Mouse (Mus musculus): ENCODE measurements around the gene Ubd. TPM values are rescaled to one million over a fixed set of nuclear protein-coding genes. Genes with fewer than 3 reads are reported as not detected.

Ubd gene
- 3.8 TPM in 1 of 2 replicates, not detected in the other for polyA plus RNA-seq (2015; fragmentation: Nextera tagmentation; extraction: Ambion mirVana)

DNA sequence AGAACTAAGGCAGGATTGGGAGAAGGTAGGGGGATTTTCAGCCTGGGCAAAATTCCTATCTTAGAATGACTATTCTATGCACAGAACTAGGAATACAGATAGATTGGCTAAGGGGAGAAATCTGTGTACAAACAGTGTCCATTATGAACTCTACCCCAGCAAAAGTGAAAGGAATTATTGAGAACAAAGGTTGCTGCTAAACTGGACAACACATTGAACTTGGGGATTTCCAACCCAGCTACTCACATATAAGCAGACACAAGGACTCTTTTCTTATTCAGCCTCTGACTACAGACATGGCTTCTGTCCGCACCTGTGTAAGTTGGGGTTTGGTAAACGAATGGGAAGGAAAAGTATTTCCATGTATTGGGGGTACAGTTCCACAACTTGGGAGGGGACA is at the start of gene Ubd:
Gene Ubd, plus strand, starts transcription at position 237 of the 400 bp plus-strand sequence.
- ATAC-seq (ENCODE audit: low FRiP score), result no peak
- no peak within 1 kb of the TSS for H3K27ac ChIP-seq (replicated peaks)
- WGBS, result 93% methylated on average over 2 of the region's 2 CpGs
- peaks cover 22% of the 10 kb centered on the region for H3K27me3 ChIP-seq (replicated peaks)
- H3K4me2 ChIP-seq, result no peak within 1 kb of the TSS
- no peaks in the 10 kb centered on the region for H3K9me3 ChIP-seq (replicated peaks)
- no peak within 1 kb of the TSS for H3K4me3 ChIP-seq (replicated peaks)
- peaks cover 16% of the 10 kb centered on the region for H3K4me1 ChIP-seq
- no peak within 1 kb of the TSS for H3K9ac ChIP-seq (replicated peaks)
- no peaks in the 10 kb centered on the region for H3K36me3 ChIP-seq

GRCm38 (mm10) chr17:37161394-37161793 is 32.3 kb upstream of the Ubd start, which contains the start of gene Olfr93:
Olfr93 (minus strand) TSS chr17:37161494.
- no peak within 1 kb of the TSS for H3K4me3 ChIP-seq (replicated peaks)
- ATAC-seq (ENCODE audit: low FRiP score), result no peak
- H3K4me1 ChIP-seq, result no peaks in the 10 kb centered on the region
- H3K9me3 ChIP-seq (replicated peaks), result no peaks in the 10 kb centered on the region
- H3K27ac ChIP-seq (replicated peaks), result no peak within 1 kb of the TSS
- H3K27me3 ChIP-seq (replicated peaks), result no peaks in the 10 kb centered on the region
- no peak within 1 kb of the TSS for H3K9ac ChIP-seq (replicated peaks)
- H3K36me3 ChIP-seq, result no peaks in the 10 kb centered on the region
- H3K4me2 ChIP-seq, result no peak within 1 kb of the TSS

GRCm38 (mm10) chr17:37185474-37185873 is 8.2 kb upstream of the Ubd start:
- no peak overlapping the region for H3K4me2 ChIP-seq
- no peaks in the 10 kb centered on the region for H3K27me3 ChIP-seq (replicated peaks)
- no peak for ATAC-seq (ENCODE audit: low FRiP score)
- no peaks in the 10 kb centered on the region for H3K36me3 ChIP-seq
- H3K4me3 ChIP-seq (replicated peaks), result no peak overlapping the region
- H3K4me1 ChIP-seq, result no peaks in the 10 kb centered on the region
- WGBS, result 51% methylated on average over 6 of the region's 6 CpGs
- no peak overlapping the region for H3K27ac ChIP-seq (replicated peaks)
- H3K9me3 ChIP-seq (replicated peaks), result no peaks in the 10 kb centered on the region
- H3K9ac ChIP-seq (replicated peaks), result no peak overlapping the region

DNA sequence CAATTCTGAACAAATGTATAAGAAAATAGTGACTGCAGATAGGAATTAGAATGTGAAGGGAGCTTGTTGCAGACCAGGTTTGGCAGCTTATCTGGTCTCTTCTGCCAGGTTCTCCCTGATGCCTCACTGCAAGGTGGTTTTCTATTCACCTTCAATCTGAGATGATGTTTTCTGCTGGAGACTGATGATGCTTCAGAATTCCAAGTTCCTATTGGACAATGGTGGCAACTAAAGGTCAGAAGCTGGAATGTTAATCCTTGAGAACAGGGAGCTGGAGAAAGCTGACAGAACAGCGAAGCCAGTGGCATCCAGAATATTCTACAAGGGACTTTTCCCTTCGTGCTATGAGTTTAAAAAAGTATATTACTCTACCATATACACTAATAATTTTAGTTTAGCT is 3.0 kb upstream of the Ubd start:
- ATAC-seq (ENCODE audit: low FRiP score), result no peak
- H3K27me3 ChIP-seq (replicated peaks), result peaks cover 6% of the 10 kb centered on the region
- H3K4me3 ChIP-seq (replicated peaks), result no peak overlapping the region
- H3K4me1 ChIP-seq, result no peaks in the 10 kb centered on the region
- 66% methylated on average over 2 of the region's 2 CpGs for WGBS
- H3K4me2 ChIP-seq, result no peak overlapping the region
- no peaks in the 10 kb centered on the region for H3K9me3 ChIP-seq (replicated peaks)
- no peak overlapping the region for H3K9ac ChIP-seq (replicated peaks)
- no peaks in the 10 kb centered on the region for H3K36me3 ChIP-seq
- no peak overlapping the region for H3K27ac ChIP-seq (replicated peaks)

DNA sequence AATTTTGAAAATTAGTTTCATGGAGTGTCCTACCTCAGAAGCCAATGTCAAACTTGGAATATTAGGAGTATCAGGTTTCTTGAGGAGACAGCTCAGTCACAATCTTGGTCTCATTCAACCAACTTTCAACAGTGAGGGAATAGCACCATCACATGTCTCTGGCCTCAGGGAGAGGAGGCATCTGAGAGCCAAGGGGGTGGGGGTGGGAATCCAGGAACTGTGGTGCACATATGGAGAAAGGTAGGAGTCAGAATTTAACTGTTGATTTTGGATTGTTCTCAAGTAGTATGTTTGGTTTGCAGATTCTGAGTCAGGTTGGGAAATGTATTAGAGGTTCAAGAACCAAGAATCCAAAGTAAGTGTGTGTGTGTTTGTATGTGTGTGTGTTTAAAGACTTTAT is 660 bp upstream of the Ubd start:
- Histone ChIP-seq H3K4me1 (peaks cover 15% of the 10 kb centered on the region), H3K4me2 (no peak overlapping the region), H3K9me3 (replicated peaks) (no peaks in the 10 kb centered on the region), H3K4me3 (replicated peaks) (no peak overlapping the region), H3K27me3 (replicated peaks) (peaks cover 16% of the 10 kb centered on the region), H3K27ac (replicated peaks) (no peak overlapping the region), H3K9ac (replicated peaks) (no peak overlapping the region), H3K36me3 (no peaks in the 10 kb centered on the region)
- no peak for ATAC-seq (ENCODE audit: low FRiP score)

- Histone ChIP-seq H3K9ac (replicated peaks) (no peak overlapping the region), H3K27me3 (replicated peaks) (peaks cover 28% of the 10 kb centered on the region), H3K4me2 (no peak overlapping the region), H3K9me3 (replicated peaks) (no peaks in the 10 kb centered on the region), H3K36me3 (no peaks in the 10 kb centered on the region), H3K27ac (replicated peaks) (no peak overlapping the region), H3K4me1 (peaks cover 16% of the 10 kb centered on the region), H3K4me3 (replicated peaks) (no peak overlapping the region)
- no peak for ATAC-seq (ENCODE audit: low FRiP score)
- WGBS, result 91% methylated on average over 5 of the region's 5 CpGs
Measured at GRCm38 (mm10) chr17:37194782-37195181, 1.1 kb downstream of the Ubd start.

DNA sequence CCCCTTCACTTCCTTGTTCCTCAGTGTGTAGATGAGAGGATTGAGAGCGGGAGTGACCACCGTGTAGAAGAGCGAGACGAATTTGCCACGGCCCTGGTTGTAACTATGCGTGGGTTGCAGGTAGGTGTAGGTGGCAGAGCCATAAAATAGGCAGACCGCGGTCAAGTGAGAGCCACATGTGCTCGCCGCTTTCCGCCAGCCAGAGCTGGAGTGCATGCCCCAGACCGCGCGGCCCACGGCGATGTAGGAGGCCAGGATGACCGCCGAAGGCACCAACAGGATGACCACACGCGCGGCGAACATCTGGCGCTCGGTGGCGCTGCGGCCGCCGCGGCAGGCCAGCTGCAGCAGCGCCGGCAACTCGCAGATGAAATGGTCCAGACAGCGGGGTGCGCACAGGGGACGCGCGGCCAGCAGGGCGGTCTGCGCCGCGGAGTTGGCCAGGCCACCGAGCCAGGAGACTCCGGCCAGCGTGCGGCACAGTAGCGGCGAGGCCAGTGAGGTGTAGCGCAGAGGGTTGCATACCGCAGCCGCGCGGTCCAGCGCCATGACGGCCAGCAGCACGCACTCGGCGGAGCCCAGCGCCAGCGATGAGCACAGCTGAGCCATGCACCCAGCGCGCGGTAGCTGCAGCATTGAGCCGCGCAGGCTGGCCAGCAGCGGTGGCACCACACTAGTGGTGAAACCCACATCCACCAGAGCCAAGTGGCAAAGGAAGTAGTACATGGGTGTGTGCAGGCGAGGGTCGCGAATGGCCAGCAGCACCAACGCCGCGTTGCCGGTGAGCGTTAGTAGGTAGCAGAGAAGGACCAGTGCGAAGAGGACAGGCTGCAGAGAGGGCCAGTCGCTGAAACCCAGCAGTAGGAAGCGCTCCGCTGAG is 3.4 kb downstream of the Ubd start:
- Histone ChIP-seq H3K4me1 (peaks cover 16% of the 10 kb centered on the region), H3K36me3 (no peaks in the 10 kb centered on the region), H3K4me2 (peak overlapping the region; percentile 71), H3K9ac (replicated peaks) (peak overlapping the region; percentile 57), H3K4me3 (replicated peaks) (peak overlapping the region; percentile 50), H3K27ac (replicated peaks) (peak overlapping the region; percentile 74), H3K27me3 (replicated peaks) (peaks cover 28% of the 10 kb centered on the region), H3K9me3 (replicated peaks) (no peaks in the 10 kb centered on the region)
- ATAC-seq (ENCODE audit: low FRiP score), result peak; percentile 94
- under 1% methylated on average over 77 of the region's 77 CpGs for WGBS

GRCm38 (mm10) chr17:37200894-37201293 is 7.2 kb downstream of the Ubd start, which contains the start of gene Olfr94:
Olfr94 (minus strand) TSS chr17:37200994.
- H3K9ac ChIP-seq (replicated peaks), result no peak within 1 kb of the TSS
- H3K4me2 ChIP-seq, result no peak within 1 kb of the TSS
- H3K27ac ChIP-seq (replicated peaks), result no peak within 1 kb of the TSS
- no peak within 1 kb of the TSS for H3K4me3 ChIP-seq (replicated peaks)
- 77% methylated on average over 2 of the region's 2 CpGs for WGBS
- peaks cover 16% of the 10 kb centered on the region for H3K4me1 ChIP-seq
- no peak for ATAC-seq (ENCODE audit: low FRiP score)
- H3K27me3 ChIP-seq (replicated peaks), result peaks cover 21% of the 10 kb centered on the region
- H3K9me3 ChIP-seq (replicated peaks), result no peaks in the 10 kb centered on the region
- H3K36me3 ChIP-seq, result no peaks in the 10 kb centered on the region

- WGBS, result 0% methylated on average over 4 of the region's 4 CpGs
- H3K27me3 ChIP-seq (replicated peaks), result peaks cover 8% of the 10 kb centered on the region; the same call in 1 of the 2 replicates
Measured at GRCm38 (mm10) chr17:37203206-37203916, 9.7 kb downstream of the Ubd start.

GRCm38 (mm10) chr17:37203917-37204236 is 10.2 kb downstream of the Ubd start:
- Histone ChIP-seq H3K9me3 (replicated peaks) (no peaks in the 10 kb centered on the region), H3K27ac (replicated peaks) (no peak overlapping the region)

More at GRCm38 (mm10) chr17:37203206-37203916, 9.7 kb downstream of the Ubd start:
- no peak overlapping the region for H3K4me3 ChIP-seq (replicated peaks)
- H3K9ac ChIP-seq (replicated peaks), result no peak overlapping the region
- H3K9me3 ChIP-seq (replicated peaks), result no peaks in the 10 kb centered on the region
- no peaks in the 10 kb centered on the region for H3K4me1 ChIP-seq
- ATAC-seq (ENCODE audit: low FRiP score), result peak; percentile 85
- no peak overlapping the region for H3K4me2 ChIP-seq
- no peak overlapping the region for H3K27ac ChIP-seq (replicated peaks)
- no peaks in the 10 kb centered on the region for H3K36me3 ChIP-seq

GRCm38 (mm10) chr17:37210884-37211768 is 17.4 kb downstream of the Ubd start:
- 21% methylated on average over 40 of the region's 40 CpGs for WGBS
- peak; percentile 91 for ATAC-seq (ENCODE audit: low FRiP score)

More at GRCm38 (mm10) chr17:37203917-37204236, 10.2 kb downstream of the Ubd start:
- Histone ChIP-seq H3K36me3 (no peaks in the 10 kb centered on the region), H3K4me3 (replicated peaks) (no peak overlapping the region), H3K4me2 (no peak overlapping the region), H3K9ac (replicated peaks) (no peak overlapping the region), H3K27me3 (replicated peaks) (peaks cover 3% of the 10 kb centered on the region; the same call in 1 of the 2 replicates), H3K4me1 (no peaks in the 10 kb centered on the region)
- peak; percentile 45 for ATAC-seq (ENCODE audit: low FRiP score)
- 28% methylated on average over 3 of the region's 3 CpGs for WGBS

More at GRCm38 (mm10) chr17:37210884-37211768, 17.4 kb downstream of the Ubd start:
- Histone ChIP-seq H3K27ac (replicated peaks) (no peak overlapping the region), H3K9ac (replicated peaks) (peak overlapping the region; percentile 44; the same call in 1 of the 2 replicates), H3K4me3 (replicated peaks) (peak overlapping the region; percentile 41), H3K36me3 (no peaks in the 10 kb centered on the region), H3K9me3 (replicated peaks) (no peaks in the 10 kb centered on the region), H3K4me2 (peak overlapping the region; percentile 64), H3K4me1 (0 out of 2 replicates have a peak, but pooled peaks cover 5% of the 10 kb centered on the region), H3K27me3 (replicated peaks) (no peaks in the 10 kb centered on the region; the same call in 1 of the 2 replicates)
